Mouse (Mus musculus): ENCODE results near the gene Lmx1b. TPM values are rescaled to one million over a fixed set of nuclear protein-coding genes. Genes with fewer than 3 reads are reported as not detected.

Gene Lmx1b
- polyA plus RNA-seq, 1 experiment from 2014 or later, result 0.85 TPM

DNA sequence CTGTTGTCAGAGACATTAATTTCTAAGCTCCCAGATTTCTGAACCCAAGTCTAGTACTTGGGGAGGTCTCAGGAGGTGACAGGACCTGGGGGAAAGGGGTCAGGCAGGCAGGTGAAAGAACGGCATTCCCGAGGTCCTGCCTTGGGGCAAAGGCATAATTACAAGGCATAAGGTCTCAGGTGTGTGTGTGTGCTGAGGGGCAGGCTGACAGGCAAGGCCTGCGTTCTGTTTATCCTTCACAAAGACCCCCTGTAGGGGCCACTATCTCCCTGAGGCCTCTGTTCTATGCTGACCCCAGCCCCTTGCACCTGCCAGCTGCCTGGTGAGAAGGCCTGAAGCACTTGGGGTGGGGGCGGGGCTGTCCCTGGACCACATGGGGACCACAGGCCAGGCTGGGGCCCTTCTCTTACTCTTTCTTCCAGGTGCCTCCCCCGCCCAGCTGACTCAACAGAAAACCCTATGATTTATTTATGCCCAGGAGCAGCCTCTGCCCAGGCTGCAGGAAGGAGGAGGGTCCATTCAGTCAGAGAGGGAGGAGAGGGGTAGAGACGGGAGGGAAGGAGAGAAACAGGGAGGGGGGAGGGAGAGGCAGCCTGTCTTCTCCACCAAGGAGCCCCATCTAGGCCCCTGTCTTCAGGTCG lies 35.3 kb downstream of the Lmx1b start:
- Histone ChIP-seq H3K27ac (replicated peaks) (no peak overlapping the region), H3K36me3 (replicated peaks) (no peaks in the 10 kb centered on the region), H3K4me1 (peaks cover 72% of the 10 kb centered on the region), H3K4me3 (no peak overlapping the region), H3K9me3 (no peaks in the 10 kb centered on the region), H3K27me3 (replicated peaks; ENCODE audit: low read depth, poor library complexity, severe bottlenecking) (peaks cover 97% of the 10 kb centered on the region)
- no peak for DNase-seq (ENCODE audit: low spot score)
- 9% methylated on average over 7 of the region's 7 CpGs for WGBS

DNA sequence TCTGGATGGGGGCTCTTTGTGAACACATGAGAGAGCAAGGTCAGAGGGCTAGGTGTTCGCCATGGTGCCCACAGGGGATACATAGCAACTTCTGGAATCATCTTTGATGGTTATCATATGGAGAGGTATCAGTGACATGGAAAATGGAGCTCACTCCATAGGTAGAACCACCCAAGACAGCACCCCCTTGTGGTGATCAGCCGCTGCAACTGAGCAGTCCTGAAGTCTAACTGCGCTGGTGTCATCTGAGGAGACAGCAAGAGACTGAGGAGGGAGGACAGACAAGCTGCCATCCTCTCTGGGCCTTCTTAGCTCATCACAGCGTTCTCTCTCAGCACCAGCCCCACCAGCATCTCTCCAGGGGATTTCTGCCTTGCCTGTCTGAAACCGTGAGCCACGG lies 39.8 kb downstream of the Lmx1b start:
- no peak for DNase-seq (ENCODE audit: low spot score)
- H3K4me1 ChIP-seq, result peaks cover 77% of the 10 kb centered on the region
- H3K9me3 ChIP-seq, result no peaks in the 10 kb centered on the region
- 56% methylated on average over 6 of the region's 6 CpGs for WGBS
- peaks cover 94% of the 10 kb centered on the region for H3K27me3 ChIP-seq (replicated peaks; ENCODE audit: low read depth, poor library complexity, severe bottlenecking)
- no peak overlapping the region for H3K27ac ChIP-seq (replicated peaks)
- no peak overlapping the region for H3K4me3 ChIP-seq
- no peaks in the 10 kb centered on the region for H3K36me3 ChIP-seq (replicated peaks)

DNA sequence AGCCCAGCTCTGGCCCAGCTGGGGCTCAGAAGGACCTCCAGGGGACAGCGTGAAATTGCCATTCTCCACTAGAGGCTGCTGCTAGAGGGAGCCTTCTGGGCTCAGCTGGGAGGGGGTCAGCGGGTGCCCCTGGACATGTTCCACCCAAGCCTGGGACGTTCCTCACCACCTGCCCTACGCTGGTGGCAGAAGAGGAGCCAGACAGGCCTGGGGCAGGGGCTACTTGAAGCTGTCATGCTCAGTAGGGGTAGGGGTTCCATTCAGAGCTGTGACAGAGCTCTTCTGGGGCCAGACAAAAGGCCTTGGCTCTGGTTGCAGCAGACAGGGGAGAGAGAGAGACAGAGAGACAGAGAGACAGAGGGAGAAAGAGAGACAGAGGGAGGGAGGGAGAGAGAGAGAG lies 42.9 kb downstream of the Lmx1b start:
- Histone ChIP-seq H3K27ac (replicated peaks) (peak overlapping the region; percentile 16; the same call in 1 of the 2 replicates), H3K4me3 (no peak overlapping the region), H3K9me3 (no peaks in the 10 kb centered on the region), H3K4me1 (peaks cover 78% of the 10 kb centered on the region), H3K27me3 (replicated peaks; ENCODE audit: low read depth, poor library complexity, severe bottlenecking) (peaks cover 86% of the 10 kb centered on the region), H3K36me3 (replicated peaks) (no peaks in the 10 kb centered on the region)
- DNase-seq (ENCODE audit: low spot score), result no peak
- WGBS, result 28% methylated on average over 4 of the region's 4 CpGs

DNA sequence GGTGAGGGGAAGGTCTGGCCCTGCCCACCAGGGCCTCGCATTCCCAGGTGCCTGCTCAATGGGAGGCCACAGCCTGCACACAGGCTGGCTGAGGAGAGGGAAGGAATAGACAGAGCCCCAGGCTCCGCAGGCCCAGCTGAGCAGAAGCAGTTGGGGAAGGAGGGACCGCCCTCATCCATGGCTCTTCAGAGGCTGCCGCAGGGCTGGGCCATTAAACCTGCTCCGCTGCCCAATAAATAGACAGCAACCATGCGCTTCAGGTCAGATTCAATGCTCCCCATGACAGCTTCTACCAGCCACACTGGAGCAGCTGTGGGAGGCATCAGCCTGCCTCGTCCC lies 45.3 kb downstream of the Lmx1b start:
- peak; percentile 59 for DNase-seq (ENCODE audit: low spot score)
- no peaks in the 10 kb centered on the region for H3K36me3 ChIP-seq (replicated peaks)
- no peaks in the 10 kb centered on the region for H3K9me3 ChIP-seq
- H3K27ac ChIP-seq (replicated peaks), result no peak overlapping the region; the same call in 1 of the 2 replicates
- WGBS, result 10% methylated on average over 7 of the region's 7 CpGs
- peaks cover 88% of the 10 kb centered on the region for H3K27me3 ChIP-seq (replicated peaks; ENCODE audit: low read depth, poor library complexity, severe bottlenecking)
- peaks cover 77% of the 10 kb centered on the region for H3K4me1 ChIP-seq
- H3K4me3 ChIP-seq, result no peak overlapping the region

DNA sequence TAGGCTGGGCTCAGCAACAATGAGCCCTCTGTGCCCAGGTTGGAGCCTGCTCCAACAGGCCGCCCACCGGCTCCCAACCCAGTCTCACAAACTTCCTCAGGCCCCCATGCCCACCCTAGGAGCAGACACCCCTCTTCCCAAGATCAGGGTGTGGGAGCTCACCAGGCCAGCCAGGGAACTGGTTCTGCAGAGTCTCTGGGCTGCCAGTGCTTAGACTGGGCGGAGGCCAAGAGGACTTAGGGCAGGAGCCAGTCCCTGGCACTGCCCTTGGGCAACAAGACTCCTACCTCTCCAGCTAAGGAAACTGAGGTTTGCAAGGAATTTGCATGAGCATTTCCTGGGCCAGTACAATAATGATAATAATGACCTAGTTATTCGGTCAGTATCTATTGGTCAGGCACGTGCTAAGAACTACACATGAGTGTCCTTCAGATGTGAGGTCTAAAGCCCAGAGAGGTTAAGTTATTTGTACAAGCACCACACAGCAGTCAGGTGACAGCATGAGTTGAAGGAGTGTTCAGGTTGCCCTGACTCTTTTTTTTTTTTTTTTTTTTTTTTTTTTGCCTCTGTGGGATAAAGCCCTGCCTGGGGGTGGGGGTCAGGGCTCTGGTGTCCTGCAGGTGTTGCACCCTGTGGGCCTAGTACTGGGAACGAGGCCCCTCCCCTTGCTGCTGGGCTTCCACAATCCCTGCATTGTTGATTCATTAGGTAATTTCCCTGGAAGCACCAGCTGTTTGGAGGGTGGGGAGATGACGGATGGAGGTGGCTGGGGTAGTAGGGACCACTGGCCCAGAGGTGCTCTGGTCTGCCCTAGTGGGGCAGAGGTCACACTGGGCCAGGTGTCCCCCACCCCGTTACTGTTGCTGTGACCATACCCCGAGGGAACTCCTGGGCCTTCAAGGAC lies 45.9 kb downstream of the Lmx1b start:
- peak overlapping the region; percentile 71 for H3K27ac ChIP-seq (replicated peaks)
- WGBS, result 44% methylated on average over 9 of the region's 9 CpGs
- H3K4me1 ChIP-seq, result peaks cover 77% of the 10 kb centered on the region
- H3K36me3 ChIP-seq (replicated peaks), result no peaks in the 10 kb centered on the region
- H3K9me3 ChIP-seq, result no peaks in the 10 kb centered on the region
- no peak overlapping the region for H3K4me3 ChIP-seq
- peaks cover 90% of the 10 kb centered on the region for H3K27me3 ChIP-seq (replicated peaks; ENCODE audit: low read depth, poor library complexity, severe bottlenecking)
- peak; percentile 57 for DNase-seq (ENCODE audit: low spot score)

DNA sequence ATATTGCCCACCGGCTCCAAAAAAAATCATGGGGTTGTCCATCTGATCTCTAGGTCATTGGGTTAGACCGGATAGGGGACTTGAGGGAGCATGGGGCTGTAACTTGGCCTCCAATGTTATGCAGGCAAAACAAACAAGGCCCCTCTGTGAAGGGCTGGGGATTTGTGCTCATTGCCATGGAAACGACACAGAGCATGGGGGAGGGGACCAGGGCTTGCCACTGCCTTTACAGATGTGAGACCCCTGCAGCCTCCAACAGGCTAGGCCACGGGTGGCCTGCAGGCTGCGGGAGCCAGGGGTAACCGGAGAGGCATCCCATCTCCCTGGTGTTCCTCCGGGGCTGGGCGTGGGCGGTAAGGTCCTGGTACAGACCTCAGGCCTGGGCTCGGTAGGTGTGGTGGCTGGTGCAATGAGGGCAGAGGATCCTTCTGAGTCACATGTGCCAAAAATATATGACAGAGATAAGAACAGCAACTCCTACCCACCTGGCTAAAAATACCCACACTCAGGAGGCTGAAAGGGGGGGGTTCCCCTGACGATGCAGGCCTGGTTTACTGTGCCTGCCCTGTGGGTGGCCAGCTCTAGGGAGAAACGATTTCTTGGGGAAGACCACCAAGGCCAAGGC lies 47.3 kb downstream of the Lmx1b start:
- Histone ChIP-seq H3K27ac (replicated peaks) (peak overlapping the region; percentile 83), H3K4me3 (peak overlapping the region; percentile 26), H3K9me3 (no peaks in the 10 kb centered on the region), H3K4me1 (peaks cover 78% of the 10 kb centered on the region), H3K27me3 (replicated peaks; ENCODE audit: low read depth, poor library complexity, severe bottlenecking) (peaks cover 88% of the 10 kb centered on the region), H3K36me3 (replicated peaks) (no peaks in the 10 kb centered on the region)
- peak; percentile 91 for DNase-seq (ENCODE audit: low spot score)
- 2% methylated on average over 12 of the region's 12 CpGs for WGBS

DNA sequence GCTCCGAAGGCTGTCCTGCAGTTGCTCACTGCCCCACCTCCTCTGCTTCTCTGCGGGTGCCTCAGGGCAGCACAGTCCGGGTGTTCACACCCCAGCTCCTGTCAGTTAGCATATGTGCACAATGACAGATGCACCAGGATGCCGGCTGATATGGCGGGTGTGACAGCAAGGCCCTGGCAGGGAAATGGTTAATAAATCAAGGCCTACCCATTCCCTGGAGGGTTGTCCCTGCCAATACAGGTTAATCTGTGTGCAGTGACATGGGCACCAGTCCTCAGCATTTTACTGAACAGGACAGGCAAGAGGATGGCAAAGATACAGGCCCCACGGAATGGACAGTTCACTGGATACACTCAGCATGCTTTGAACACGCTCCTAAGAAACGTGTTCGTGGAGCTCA lies 51.0 kb downstream of the Lmx1b start:
- H3K9me3 ChIP-seq, result no peaks in the 10 kb centered on the region
- no peaks in the 10 kb centered on the region for H3K36me3 ChIP-seq (replicated peaks)
- no peak for DNase-seq (ENCODE audit: low spot score)
- H3K4me1 ChIP-seq, result peaks cover 66% of the 10 kb centered on the region
- H3K27me3 ChIP-seq (replicated peaks; ENCODE audit: low read depth, poor library complexity, severe bottlenecking), result peaks cover 89% of the 10 kb centered on the region
- WGBS, result 76% methylated on average over 9 of the region's 9 CpGs
- no peak overlapping the region for H3K4me3 ChIP-seq
- no peak overlapping the region for H3K27ac ChIP-seq (replicated peaks)

DNA sequence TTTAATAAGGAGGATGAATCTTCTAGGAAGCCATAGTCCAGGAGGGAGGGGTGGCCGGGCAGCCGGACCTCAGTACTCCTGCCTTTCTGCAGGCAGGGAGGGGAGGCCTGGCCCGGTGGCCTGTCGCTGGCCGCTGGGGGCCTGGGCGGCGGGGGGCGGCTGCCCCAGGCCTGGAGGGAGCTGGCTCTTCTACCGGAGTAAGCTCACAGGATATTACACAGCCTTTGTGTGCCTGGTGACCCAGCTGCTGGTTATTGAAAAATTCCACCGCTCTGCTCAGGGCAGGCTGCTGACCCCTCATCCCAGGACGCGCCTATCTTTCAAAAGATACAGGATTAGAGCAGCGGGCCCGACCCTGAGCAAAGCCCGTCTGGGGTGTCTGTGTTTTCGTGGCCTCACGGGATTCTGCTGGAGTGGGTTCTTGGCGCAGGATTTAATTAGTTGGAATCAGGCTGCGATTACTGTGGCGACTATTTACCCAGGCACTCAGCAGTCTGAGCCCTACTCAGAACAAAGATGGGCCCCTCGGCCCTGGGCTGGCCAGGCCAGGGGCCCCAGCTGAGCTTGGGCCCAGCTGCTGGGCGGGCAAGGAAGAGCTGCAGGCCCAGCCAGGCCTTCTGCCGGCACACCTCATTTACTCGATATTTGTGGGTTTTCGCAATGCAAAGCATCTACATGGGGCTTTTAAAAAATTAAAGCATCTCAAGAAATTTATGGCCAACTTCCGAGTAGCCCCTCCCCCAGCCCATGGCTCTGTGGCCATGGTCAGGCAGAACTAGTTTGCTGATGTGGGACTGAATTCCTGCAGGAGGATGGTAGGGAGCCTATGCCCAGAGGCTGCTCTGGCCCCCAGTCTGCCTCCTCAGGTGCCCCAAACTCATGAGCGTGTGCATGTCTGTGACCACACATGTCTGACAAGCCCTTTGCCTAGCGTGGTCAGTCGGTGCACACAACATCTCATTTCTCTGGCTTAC lies 55.1 kb downstream of the Lmx1b start:
- H3K9me3 ChIP-seq, result no peaks in the 10 kb centered on the region
- 19% methylated on average over 29 of the region's 29 CpGs for WGBS
- no peaks in the 10 kb centered on the region for H3K36me3 ChIP-seq (replicated peaks)
- peak; percentile 67 for DNase-seq (ENCODE audit: low spot score)
- H3K27ac ChIP-seq (replicated peaks), result peak overlapping the region; percentile 84
- H3K4me3 ChIP-seq, result peak overlapping the region; percentile 27
- H3K27me3 ChIP-seq (replicated peaks; ENCODE audit: low read depth, poor library complexity, severe bottlenecking), result peaks cover 96% of the 10 kb centered on the region
- H3K4me1 ChIP-seq, result peaks cover 72% of the 10 kb centered on the region

DNA sequence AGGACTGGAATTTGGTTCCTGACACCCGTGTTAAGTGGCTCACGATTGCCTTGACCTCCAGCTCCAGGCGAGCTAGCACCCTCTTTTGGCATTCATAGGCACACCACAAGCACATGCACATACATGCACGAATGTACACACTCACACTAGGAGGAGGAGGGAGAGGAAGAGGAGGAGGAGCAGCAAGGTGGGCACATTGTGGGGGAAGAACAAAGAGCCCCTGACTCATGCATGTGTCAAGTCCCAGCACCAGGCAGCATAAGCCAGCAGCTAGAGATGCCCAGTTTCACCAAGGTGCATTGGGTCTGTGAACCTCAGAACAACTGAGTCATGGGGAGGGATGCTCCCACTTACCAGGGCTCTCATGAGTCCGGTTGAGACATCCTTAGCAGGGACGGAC lies 56.5 kb downstream of the Lmx1b start:
- no peaks in the 10 kb centered on the region for H3K36me3 ChIP-seq (replicated peaks)
- WGBS, result 17% methylated on average over 6 of the region's 6 CpGs
- no peak for DNase-seq (ENCODE audit: low spot score)
- H3K27ac ChIP-seq (replicated peaks), result peak overlapping the region; percentile 84; the same call in 1 of the 2 replicates
- no peaks in the 10 kb centered on the region for H3K9me3 ChIP-seq
- H3K4me1 ChIP-seq, result peaks cover 72% of the 10 kb centered on the region
- peaks cover 98% of the 10 kb centered on the region for H3K27me3 ChIP-seq (replicated peaks; ENCODE audit: low read depth, poor library complexity, severe bottlenecking)
- no peak overlapping the region for H3K4me3 ChIP-seq

DNA sequence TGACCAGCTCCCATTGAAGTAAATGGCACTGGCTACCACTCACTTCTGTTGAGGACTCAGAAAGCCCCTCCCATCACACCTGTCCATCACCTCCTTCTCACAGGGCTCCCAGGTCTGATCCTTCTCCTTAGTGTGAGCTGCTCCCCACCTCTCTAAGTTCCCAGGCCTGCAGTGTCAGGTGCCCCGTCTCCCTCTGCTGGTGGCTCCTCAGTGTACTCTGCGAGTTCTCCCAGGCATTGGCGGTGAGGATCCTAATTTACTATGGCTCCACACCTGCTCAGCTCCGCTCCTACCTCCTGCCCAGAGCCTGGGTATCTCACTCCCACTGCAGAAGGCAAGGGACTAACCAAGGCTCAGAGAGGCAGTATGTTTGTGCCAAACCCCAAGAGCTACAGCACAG lies 57.0 kb downstream of the Lmx1b start:
- DNase-seq (ENCODE audit: low spot score), result no peak
- no peak overlapping the region for H3K4me3 ChIP-seq
- H3K9me3 ChIP-seq, result no peaks in the 10 kb centered on the region
- H3K36me3 ChIP-seq (replicated peaks), result no peaks in the 10 kb centered on the region
- peaks cover 99% of the 10 kb centered on the region for H3K27me3 ChIP-seq (replicated peaks; ENCODE audit: low read depth, poor library complexity, severe bottlenecking)
- WGBS, result 5% methylated on average over 4 of the region's 4 CpGs
- H3K4me1 ChIP-seq, result peaks cover 70% of the 10 kb centered on the region
- peak overlapping the region; percentile 84; the same call in 1 of the 2 replicates for H3K27ac ChIP-seq (replicated peaks)

DNA sequence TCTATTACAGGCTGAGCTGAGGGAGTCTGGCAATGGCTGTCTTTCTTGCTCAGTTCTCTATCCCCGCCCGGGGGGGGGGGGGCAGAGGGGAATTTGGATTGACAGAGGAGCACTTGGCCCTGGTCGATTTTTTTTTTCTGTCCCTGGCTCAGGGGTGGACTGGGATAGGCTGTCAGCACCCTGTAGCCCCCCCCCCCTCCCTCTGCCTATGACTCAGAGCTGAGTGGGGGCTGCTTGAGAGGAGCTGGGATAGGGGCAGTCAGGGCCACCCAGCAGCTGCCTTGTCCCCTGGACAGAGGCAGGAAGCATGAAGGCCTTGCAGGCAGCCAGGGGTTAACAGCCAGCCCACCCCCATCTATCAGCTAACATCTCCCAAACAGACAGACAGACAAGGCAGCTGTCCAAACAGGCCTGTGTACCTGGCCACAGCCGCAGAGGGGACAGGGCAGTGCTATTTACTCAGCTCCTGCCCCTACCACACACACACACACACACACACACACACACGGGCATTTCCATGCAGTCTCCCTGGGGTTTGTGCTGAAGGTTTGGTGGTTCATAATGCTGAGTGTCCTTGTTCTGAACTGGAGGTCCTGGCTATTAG lies 57.8 kb downstream of the Lmx1b start:
- no peaks in the 10 kb centered on the region for H3K9me3 ChIP-seq
- peak overlapping the region; percentile 0; the same call in 1 of the 2 replicates for H3K4me3 ChIP-seq
- under 1% methylated on average over 5 of the region's 5 CpGs for WGBS
- peaks cover 100% of the 10 kb centered on the region for H3K27me3 ChIP-seq (replicated peaks; ENCODE audit: low read depth, poor library complexity, severe bottlenecking)
- H3K36me3 ChIP-seq (replicated peaks), result no peaks in the 10 kb centered on the region
- peak; percentile 59 for DNase-seq (ENCODE audit: low spot score)
- H3K27ac ChIP-seq (replicated peaks), result no peak overlapping the region; the same call in 1 of the 2 replicates
- H3K4me1 ChIP-seq, result peaks cover 70% of the 10 kb centered on the region

Data from embryonic facial prominence, embryonic 10.5 days (tissue).